Mouse (Mus musculus) liver, embryonic 16.5 days (tissue): ENCODE measurements around the gene Scn5a. TPM values are rescaled to one million over a fixed set of nuclear protein-coding genes. Genes with fewer than 3 reads are reported as not detected.

Experiments used
- ATAC-seq: fragments of 200-750 bp; cut with Nextera tagmentation; 2 replicates; pipeline ENCODE4 v1.8.0; 2017; ENCODE audit warnings: low read depth, mild to moderate bottlenecking, moderate number of reproducible peaks, moderate library complexity
- H3K27ac ChIP-seq: fragments of 300-500 bp; sonication (generic); 2 replicates; pipeline ENCODE4 v1.5.1; 2014; ENCODE audit warnings: mild to moderate bottlenecking, low read length
- H3K27me3 ChIP-seq: fragments of 300-500 bp; sonication (generic); 2 replicates; pipeline ENCODE4 v1.6.1; 2014; ENCODE audit warnings: low read depth, low read length, mixed read lengths; ENCODE audit not compliant: control insufficient read depth, insufficient read depth
- H3K36me3 ChIP-seq: fragments of 300-500 bp; sonication (generic); 2 replicates; pipeline ENCODE4 v1.6.1; 2014; ENCODE audit warnings: mild to moderate bottlenecking; ENCODE audit not compliant: control insufficient read depth, insufficient read depth
- H3K4me1 ChIP-seq: fragments of 300-500 bp; sonication (generic); 2 replicates; pipeline ENCODE4 v1.6.1; 2014; ENCODE audit warnings: low read depth, low read length, mixed read lengths; ENCODE audit not compliant: control insufficient read depth
- H3K4me2 ChIP-seq: fragments of 300-500 bp; sonication (generic); 2 replicates; pipeline ENCODE4 v1.6.1; 2014; ENCODE audit warnings: low read depth, low read length, mixed read lengths
- H3K4me3 ChIP-seq: fragments of 300-500 bp; sonication (generic); 2 replicates; pipeline ENCODE4 v1.5.1; 2014; ENCODE audit warnings: low read depth, mild to moderate bottlenecking, low read length
- H3K9ac ChIP-seq: fragments of 300-500 bp; sonication (generic); 2 replicates; pipeline ENCODE4 v1.6.1; 2014; ENCODE audit warnings: low read depth, low read length
- H3K9me3 ChIP-seq: fragments of 300-500 bp; sonication (generic); replicated peaks from 2 replicates; pipeline ENCODE4 v1.6.1; 2016; ENCODE audit warnings: low read length; ENCODE audit not compliant: control insufficient read depth
- WGBS: fragments of 180-500 bp; shearing (Covaris S2); extraction: QIAGEN DNeasy Blood & Tissue Kit; methylation state at CpG from one replicate; pipeline ENCODE4 v1.1.7; 2014; ENCODE audit not compliant: insufficient replicate concordance; 5-methylcytosine and 5-hydroxymethylcytosine counted together
- polyA plus RNA-seq: library from polyadenylated mRNA; unstranded; fragments of >200 nt; fragmentation: Nextera tagmentation; extraction: Ambion mirVana; gene quantifications from 2 replicates; pipeline ENCODE4 v1.2.1, GENCODE M21; 2015

The Scn5a gene
- polyA plus RNA-seq, 1 experiment from 2014 or later: 0.11 TPM

DNA sequence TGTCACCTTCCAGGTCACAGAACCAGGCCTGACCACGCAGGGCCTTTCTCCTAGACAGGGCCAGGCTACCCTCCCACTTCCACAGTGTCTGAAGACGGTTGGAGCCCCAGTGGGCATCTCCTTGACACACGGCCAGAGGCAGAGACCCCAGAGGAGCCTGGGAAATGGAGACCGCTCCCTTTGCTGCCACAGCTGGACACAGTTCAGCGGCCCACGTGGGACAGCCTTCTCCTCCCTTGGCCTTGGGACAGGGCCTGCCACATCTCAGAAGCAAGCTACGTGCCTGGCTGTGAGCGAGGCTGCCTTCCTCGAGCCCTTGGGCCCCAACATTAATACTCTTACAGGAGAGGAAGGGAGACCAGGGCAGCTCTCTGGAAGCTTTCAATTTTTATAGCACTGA, 94.4 kb downstream of the Scn5a start:
- no peak overlapping the region for H3K9ac ChIP-seq
- no peaks in the 10 kb centered on the region for H3K36me3 ChIP-seq
- no peak for ATAC-seq
- no peak overlapping the region for H3K4me2 ChIP-seq
- 60% methylated on average over 9 of the region's 9 CpGs for WGBS
- no peak overlapping the region for H3K4me3 ChIP-seq
- no peaks in the 10 kb centered on the region for H3K9me3 ChIP-seq
- H3K27me3 ChIP-seq: no peaks in the 10 kb centered on the region
- H3K4me1 ChIP-seq: no peaks in the 10 kb centered on the region
- H3K27ac ChIP-seq: no peak overlapping the region

DNA sequence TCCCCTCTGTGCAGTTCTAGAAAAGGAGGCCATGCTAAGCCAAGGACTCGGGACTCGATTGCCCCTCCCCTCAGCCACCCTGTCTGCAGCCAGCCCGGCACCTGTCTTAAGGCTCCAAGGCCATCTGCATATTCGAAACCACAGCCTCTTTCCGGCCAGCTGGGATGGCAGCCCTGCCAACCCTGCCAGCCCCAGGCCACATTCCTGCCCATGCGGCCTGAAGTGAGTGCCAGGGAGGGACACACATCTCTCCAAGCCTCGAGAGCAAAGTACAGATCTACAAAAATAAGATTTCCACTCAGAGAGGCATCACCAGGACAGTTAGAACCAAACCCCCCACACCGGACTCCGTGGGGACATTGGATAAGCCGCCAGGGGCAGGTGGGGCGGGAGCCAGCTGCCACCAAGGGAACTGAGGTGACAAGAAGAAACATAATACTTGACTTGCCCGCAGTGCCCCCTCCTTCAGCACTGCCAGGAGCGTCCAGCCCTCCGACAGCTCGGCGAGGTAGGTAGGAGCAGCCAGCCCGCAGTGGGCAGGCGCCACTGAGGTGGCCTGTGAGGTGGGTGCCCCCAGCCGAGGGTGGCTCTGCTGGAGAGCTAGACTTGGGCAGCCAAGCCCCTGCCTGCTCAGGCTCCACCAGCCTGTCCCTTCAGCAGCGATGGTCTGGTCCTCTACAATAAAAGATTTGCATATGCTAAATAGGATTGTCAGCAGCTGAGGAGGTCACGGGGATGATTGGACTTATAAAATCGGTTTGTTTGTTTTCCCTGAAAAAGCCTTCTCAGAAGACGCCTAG, 95.1 kb downstream of the Scn5a start:
- Histone ChIP-seq H3K9ac (no peak overlapping the region), H3K9me3 (no peaks in the 10 kb centered on the region), H3K4me2 (no peak overlapping the region), H3K36me3 (no peaks in the 10 kb centered on the region), H3K27me3 (no peaks in the 10 kb centered on the region), H3K4me1 (no peaks in the 10 kb centered on the region), H3K27ac (no peak overlapping the region), H3K4me3 (no peak overlapping the region)
- 45% methylated on average over 23 of the region's 23 CpGs for WGBS
- no peak for ATAC-seq

- H3K27ac ChIP-seq: no peak overlapping the region
- no peaks in the 10 kb centered on the region for H3K27me3 ChIP-seq
- WGBS: 53% methylated on average over 4 of the region's 4 CpGs
- no peak overlapping the region for H3K9ac ChIP-seq
- ATAC-seq: no peak
- no peak overlapping the region for H3K4me2 ChIP-seq
- no peaks in the 10 kb centered on the region for H3K4me1 ChIP-seq
- no peaks in the 10 kb centered on the region for H3K9me3 ChIP-seq
- H3K36me3 ChIP-seq: no peaks in the 10 kb centered on the region
- H3K4me3 ChIP-seq: no peak overlapping the region
Measured at GRCm38 (mm10) chr9:119481612-119482011, 97.2 kb downstream of the Scn5a start.

GRCm38 (mm10) chr9:119479297-119479696, 99.5 kb downstream of the Scn5a start:
- H3K4me1 ChIP-seq: no peaks in the 10 kb centered on the region
- no peaks in the 10 kb centered on the region for H3K9me3 ChIP-seq
- H3K9ac ChIP-seq: no peak overlapping the region
- WGBS: 55% methylated on average over 8 of the region's 8 CpGs
- no peak overlapping the region for H3K4me3 ChIP-seq
- no peak for ATAC-seq
- H3K36me3 ChIP-seq: no peaks in the 10 kb centered on the region
- no peaks in the 10 kb centered on the region for H3K27me3 ChIP-seq
- no peak overlapping the region for H3K4me2 ChIP-seq
- no peak overlapping the region for H3K27ac ChIP-seq

- no peak overlapping the region for H3K27ac ChIP-seq
- H3K27me3 ChIP-seq: no peaks in the 10 kb centered on the region
- no peak overlapping the region for H3K4me3 ChIP-seq
- no peaks in the 10 kb centered on the region for H3K36me3 ChIP-seq
- no peaks in the 10 kb centered on the region for H3K4me1 ChIP-seq
- no peak overlapping the region for H3K9ac ChIP-seq
- no peak overlapping the region for H3K4me2 ChIP-seq
- no peaks in the 10 kb centered on the region for H3K9me3 ChIP-seq
- 47% methylated on average over 11 of the region's 11 CpGs for WGBS
- no peak for ATAC-seq
Measured at GRCm38 (mm10) chr9:119478345-119478744, 100.5 kb downstream of the Scn5a start.

GRCm38 (mm10) chr9:119477754-119478153, 101.1 kb downstream of the Scn5a start:
- Histone ChIP-seq H3K4me2 (no peak overlapping the region), H3K4me3 (no peak overlapping the region), H3K27ac (no peak overlapping the region), H3K4me1 (no peaks in the 10 kb centered on the region), H3K27me3 (no peaks in the 10 kb centered on the region), H3K36me3 (no peaks in the 10 kb centered on the region), H3K9ac (no peak overlapping the region), H3K9me3 (no peaks in the 10 kb centered on the region)
- no peak for ATAC-seq
- 17% methylated on average over 6 of the region's 6 CpGs for WGBS

DNA sequence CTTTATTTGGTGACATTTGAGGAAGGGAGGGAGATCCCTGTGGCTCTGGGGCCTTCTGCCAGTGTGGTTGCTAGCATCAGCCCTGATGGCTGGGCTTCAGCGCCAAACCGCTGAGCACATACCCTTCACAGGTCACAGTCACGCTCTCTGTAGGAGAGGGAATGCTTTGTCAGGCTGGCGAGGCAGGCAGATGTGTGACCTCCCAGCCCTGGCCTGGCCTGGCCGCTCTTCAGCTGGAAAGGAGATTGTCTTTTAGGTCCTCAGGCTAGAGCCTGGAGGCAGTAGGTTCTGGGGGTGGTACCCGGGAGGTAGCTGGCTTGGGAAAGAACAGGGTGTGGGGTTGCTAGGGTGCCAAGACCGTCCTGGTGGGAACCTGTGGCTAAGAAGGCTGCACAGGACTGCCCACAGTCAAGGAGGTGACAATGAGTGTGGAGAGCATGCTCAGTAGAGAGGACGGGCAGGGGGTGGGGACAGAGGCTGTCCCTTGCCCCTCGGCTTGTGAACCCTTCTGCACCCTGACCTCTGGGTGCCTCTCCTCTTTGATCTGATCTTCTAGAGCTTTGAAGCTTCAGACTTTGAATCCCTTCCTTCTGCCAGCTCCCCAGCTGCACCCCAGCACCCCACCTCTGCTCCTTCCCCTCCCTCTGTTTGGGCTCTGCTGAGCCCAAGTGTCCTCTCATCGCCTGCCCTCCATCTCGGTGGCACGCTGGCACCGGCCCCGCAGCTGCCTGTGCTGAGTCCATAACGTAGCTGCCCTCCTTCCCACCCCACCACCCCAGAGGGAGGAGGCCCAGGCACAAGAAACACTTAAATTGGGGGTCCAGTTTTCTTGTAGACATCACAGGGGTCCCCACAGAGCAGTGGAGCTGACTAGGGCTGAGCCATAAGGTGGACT, 103.9 kb downstream of the Scn5a start:
- H3K4me3 ChIP-seq: no peak overlapping the region
- 0 out of 2 replicates have a peak, but pooled peaks have one; percentile 27 for ATAC-seq
- WGBS: 57% methylated on average over 15 of the region's 15 CpGs

DNA sequence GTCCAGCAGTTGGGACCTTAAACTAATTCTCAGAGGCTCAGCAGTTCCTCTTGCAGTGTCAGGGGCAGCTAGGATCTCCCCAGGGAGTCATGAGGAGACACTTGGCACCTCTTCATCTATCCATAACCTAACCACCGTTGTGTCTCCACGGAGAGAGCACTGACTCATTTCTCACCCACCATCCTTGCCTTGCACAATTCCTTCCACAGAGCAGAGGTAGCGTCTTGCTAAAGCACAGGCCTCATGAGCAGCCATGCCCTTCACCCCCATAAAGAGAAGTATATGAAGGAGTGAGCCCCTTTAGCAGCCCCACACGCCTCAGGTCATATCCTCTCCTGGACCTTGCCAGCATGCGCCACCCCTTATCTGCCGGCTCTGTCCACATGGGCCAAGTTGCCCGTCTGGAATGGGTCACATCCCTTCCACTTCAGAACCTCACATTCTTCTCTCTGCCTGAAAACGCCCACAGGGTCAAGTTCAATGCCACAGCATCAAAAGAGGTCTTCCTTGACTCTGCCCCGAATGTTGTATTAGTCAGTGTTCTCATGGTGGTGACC, 105.1 kb downstream of the Scn5a start:
- ATAC-seq: no peak
- H3K27ac ChIP-seq: no peak overlapping the region
- H3K9me3 ChIP-seq: no peaks in the 10 kb centered on the region
- no peak overlapping the region for H3K4me2 ChIP-seq
- H3K4me3 ChIP-seq: no peak overlapping the region
- 56% methylated on average over 9 of the region's 9 CpGs for WGBS
- H3K27me3 ChIP-seq: no peaks in the 10 kb centered on the region
- H3K36me3 ChIP-seq: no peaks in the 10 kb centered on the region
- H3K4me1 ChIP-seq: peaks cover 13% of the 10 kb centered on the region
- H3K9ac ChIP-seq: no peak overlapping the region

More for the DNA sequence above, 103.9 kb downstream of the Scn5a start:
- Histone ChIP-seq H3K4me1 (peaks cover 3% of the 10 kb centered on the region), H3K9me3 (no peaks in the 10 kb centered on the region), H3K4me2 (no peak overlapping the region), H3K27ac (no peak overlapping the region), H3K36me3 (no peaks in the 10 kb centered on the region), H3K27me3 (no peaks in the 10 kb centered on the region), H3K9ac (no peak overlapping the region)
